Mouse (Mus musculus): ENCODE results near the gene Gria3.
A peak's percentile ranks its signal among the peaks of the same experiment; 100 is the strongest.

The Gria3 gene

DNA sequence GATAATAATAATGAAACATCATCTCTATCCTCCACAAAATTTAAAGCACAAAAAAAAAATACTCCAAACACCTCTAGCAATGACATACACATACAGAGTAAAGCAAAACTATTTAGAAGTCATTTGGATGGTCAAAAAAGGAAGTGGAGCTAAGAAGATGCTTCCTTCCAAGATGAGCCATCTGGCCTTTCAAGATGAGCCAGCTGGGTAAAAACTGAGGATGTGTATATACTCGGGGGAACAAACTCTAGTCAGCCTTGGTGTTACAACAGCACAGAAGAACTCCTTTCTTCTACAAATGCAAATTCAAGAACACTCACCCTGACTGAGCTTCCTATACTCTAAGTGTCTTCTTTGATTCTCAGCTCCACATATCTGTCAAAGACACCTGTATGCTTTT lies 172.4 kb downstream of the Gria3 start:
- DNase-seq (ENCODE audit: low read depth) = no peak

DNA sequence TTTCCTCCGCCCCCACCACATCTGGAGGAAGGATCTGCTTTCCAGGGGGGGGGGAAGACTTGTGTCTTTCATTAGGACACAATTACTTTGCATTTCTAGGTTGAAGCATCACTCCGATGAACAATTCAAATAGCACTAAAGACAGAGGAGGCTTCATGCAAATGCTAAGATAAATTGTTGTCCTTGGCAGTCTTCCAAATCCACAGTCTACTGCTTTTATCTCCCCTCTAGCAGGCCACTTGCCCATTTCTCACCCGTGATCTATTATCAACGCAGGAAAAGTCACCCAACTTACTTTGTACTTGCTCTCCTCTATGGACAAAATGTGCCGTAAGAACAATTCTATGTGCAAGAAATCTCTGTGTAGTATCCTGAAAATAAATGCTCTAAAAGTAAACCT lies 178.1 kb downstream of the Gria3 start:
- DNase-seq (ENCODE audit: low read depth) = no peak

- DNase-seq (ENCODE audit: low read depth) = no peak
Observed at GRCm38 (mm10) chrX:41587692-41588091, 187.0 kb downstream of the Gria3 start.

DNA sequence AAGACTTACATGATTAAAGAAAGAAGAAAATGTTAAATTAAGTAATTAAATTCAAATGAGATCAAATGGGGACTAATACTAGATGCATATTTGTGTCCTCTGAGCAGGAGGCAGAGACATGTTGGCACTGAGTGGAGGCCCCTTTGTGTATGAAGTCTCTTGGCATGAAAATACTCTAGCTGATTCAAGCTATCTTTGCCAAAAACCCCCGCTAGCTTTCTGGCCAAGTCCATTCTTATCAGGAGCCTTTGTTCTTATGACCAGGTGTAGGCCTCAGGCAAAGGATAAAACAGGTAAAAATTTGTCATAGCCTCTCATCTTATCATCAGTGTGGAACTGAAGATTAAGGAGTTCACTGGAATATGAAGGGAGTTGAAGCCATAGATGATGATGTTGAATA lies 206.5 kb downstream of the Gria3 start:
- no peak for DNase-seq (ENCODE audit: low read depth)

- peak; percentile 1 for DNase-seq (ENCODE audit: low read depth)
Observed at GRCm38 (mm10) chrX:41614920-41615319, 214.3 kb downstream of the Gria3 start.

- no peak for DNase-seq (ENCODE audit: low read depth)
Observed at GRCm38 (mm10) chrX:41616928-41617327, 216.3 kb downstream of the Gria3 start.

DNA sequence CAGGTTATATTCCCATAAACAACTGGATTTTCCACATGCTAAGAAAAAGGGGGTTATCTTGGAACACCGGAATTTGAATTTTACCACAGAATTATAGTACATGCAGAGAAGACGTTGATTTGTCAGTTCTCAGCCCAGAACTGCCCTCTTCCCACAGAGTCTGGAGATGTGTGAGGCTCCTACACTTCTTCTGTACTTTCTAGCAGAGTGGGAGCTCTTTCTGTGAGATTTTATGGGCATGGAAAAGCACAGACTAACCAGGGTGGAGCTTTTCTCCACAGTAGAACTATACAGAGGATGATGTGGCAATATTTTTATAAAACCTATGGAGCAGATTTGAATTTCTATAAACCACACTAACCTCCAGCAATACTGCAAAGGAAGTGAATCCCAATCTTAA lies 217.7 kb downstream of the Gria3 start:
- no peak for DNase-seq (ENCODE audit: low read depth)

- no peak for DNase-seq (ENCODE audit: low read depth)
Observed at GRCm38 (mm10) chrX:41633576-41633975, 232.9 kb downstream of the Gria3 start.

GRCm38 (mm10) chrX:41644954-41645353 lies 244.3 kb downstream of the Gria3 start:
- DNase-seq (ENCODE audit: low read depth) = no peak

- no peak for DNase-seq (ENCODE audit: low read depth)
Observed at GRCm38 (mm10) chrX:41657791-41658190, 257.1 kb downstream of the Gria3 start.

GRCm38 (mm10) chrX:41688869-41689268 lies 288.2 kb downstream of the Gria3 start:
- DNase-seq (ENCODE audit: low read depth) = no peak

- no peak for DNase-seq (ENCODE audit: low read depth)
Observed at GRCm38 (mm10) chrX:41692076-41692475, 291.4 kb downstream of the Gria3 start.
